34 mouse cellular contexts compared by ENCODE assay signal in genomic region chrX:13606741-13607140, GRCm38 (mm10). TPM values are rescaled to one million over a fixed set of nuclear protein-coding genes. Genes with fewer than 3 reads are reported as not detected.
DNase-seq lines count a peak whose midpoint lies in the region; TF ChIP-seq lines count a peak whose summit lies in the region.
"Had no signal": no experiment of that assay in that cellular context is flagged by ENCODE, and none has a peak within 500 bp of the region (broad histone marks: within the 10 kb centered on the region; RNA-seq: fewer than 3 reads in every experiment).

No protein-coding gene starts in this region.

- TF ChIP-seq CTCF in bone marrow macrophage, adult 2 months (IDR thresholded peaks at IDR 0.05; ENCODE audit: low read depth, low read length) = no peak

- no peak for TF ChIP-seq POLR2A in bone marrow macrophage, adult 2 months (IDR thresholded peaks at IDR 0.05; ENCODE audit: borderline replicate concordance, low read depth, low read length)

- H3K4me3 ChIP-seq in bone marrow macrophage, adult 2 months (ENCODE audit: insufficient read depth, low read length) = no peak overlapping the region
- H3K4me3 ChIP-seq: embryonic facial prominence, embryonic 10.5 days; embryonic facial prominence, embryonic 13.5 days; erythroblast, embryonic 14.5 days; forebrain, embryonic 12.5 days; forebrain, embryonic 15.5 days; heart, embryonic 12.5 days; heart, embryonic 15.5 days; hindbrain, embryonic 10.5 days; hindbrain, embryonic 13.5 days; intestine, embryonic 15.5 days had no signal

- H3K4me1 ChIP-seq in bone marrow macrophage, adult 2 months (ENCODE audit: control insufficient read depth, insufficient read depth, low read length) = peaks cover 20% of the 10 kb centered on the region
- H3K4me1 ChIP-seq: embryonic facial prominence, embryonic 10.5 days; embryonic facial prominence, embryonic 13.5 days; forebrain, embryonic 12.5 days; forebrain, embryonic 15.5 days; heart, embryonic 12.5 days; heart, embryonic 15.5 days; hindbrain, embryonic 10.5 days; hindbrain, embryonic 13.5 days; intestine, embryonic 15.5 days had no signal

- peak; percentile 24 for DNase-seq in layer of hippocampus, adult 11-12 months (ENCODE audit: low spot score)
- DNase-seq in layer of hippocampus, postnatal 10 days (ENCODE audit: low spot score in 2 of 2) = no peak
- DNase-seq in forelimb bud, embryonic 11.5 days (ENCODE audit: low read depth, low spot score) = peak; percentile 3
- no peak for DNase-seq in cerebellum, postnatal 36 days
- no peak for DNase-seq in thymus, postnatal 14 days
- DNase-seq: adrenal gland, adult 2 months; adrenal gland, postnatal 14 days; B cell, adult 2 months; cerebellum, adult 18-20 months; cerebellum, adult 9-10 months; cerebellum, postnatal 14 days; embryo, embryonic 11 days; gastrocnemius, postnatal 10 days; gastrocnemius, postnatal 36 days; heart, postnatal 10 days; heart, postnatal 36 days had no signal

- peak overlapping the region; percentile 98 for H3K27ac ChIP-seq in bone marrow macrophage, adult 2 months (ENCODE audit: insufficient read depth, low read depth, low read length)
- H3K27ac ChIP-seq: embryonic facial prominence, embryonic 10.5 days; embryonic facial prominence, embryonic 13.5 days; forebrain, embryonic 12.5 days; forebrain, embryonic 15.5 days; heart, embryonic 15.5 days; hindbrain, embryonic 10.5 days; hindbrain, embryonic 13.5 days; intestine, embryonic 15.5 days had no signal

RNA-seq across cellular contexts. Expression of gene Gpr34, which starts 25.1 kb away (rescaled TPM):
- total RNA-seq in layer of hippocampus, postnatal 10 days (2021) = 10 to 100 TPM; 10.6 to 12.5 TPM
- 24.0 and 25.0 TPM in 2 replicates for polyA plus RNA-seq in bone marrow macrophage, adult 2 months (2012; ENCODE audit: insufficient read depth, insufficient read length, missing spikeins)
- total RNA-seq: granulocyte monocyte progenitor cell, adult 5-6 weeks had no signal
- polyA plus RNA-seq: adrenal gland, adult 2 months; erythroblast, embryonic 14.5 days; G1E; Patski had no signal

RNA-seq across cellular contexts. Expression of gene Gpr82, which starts 54.4 kb away (rescaled TPM):
- not detected for total RNA-seq in layer of hippocampus, postnatal 10 days (2021)
- polyA plus RNA-seq in bone marrow macrophage, adult 2 months (2012; ENCODE audit: insufficient read depth, insufficient read length, missing spikeins) = 0.85 and 1.6 TPM in 2 replicates
- total RNA-seq: adrenal gland, adult 2 months; adrenal gland, postnatal 14 days; adrenal gland, postnatal 4 days; common myeloid progenitor, adult 5-6 weeks; gastrocnemius, adult 18-20 months; gastrocnemius, postnatal 10 days; gastrocnemius, postnatal 36 days; granulocyte monocyte progenitor cell, adult 5-6 weeks; heart, adult 8-10 months; heart, postnatal 10 days; heart, postnatal 36 days had no signal
- polyA plus RNA-seq: adrenal gland, adult 2 months; erythroblast, embryonic 14.5 days; G1E; Patski had no signal

Comparison
In these comparisons a context has a peak if more than half of its experiments do, and no peak if none do; other contexts are left out.
1. DNase-seq: peak in layer of hippocampus, adult 11-12 months (single experiment) and forelimb bud, embryonic 11.5 days (single experiment); none in layer of hippocampus, postnatal 10 days (0 of 2), cerebellum, postnatal 36 days (0 of 2) and thymus, postnatal 14 days (single experiment).